Mouse (Mus musculus): ENCODE measurements at regions not wholly inside any gene's neighbourhood (a gene's known extent, or its start where the extent isn't known, plus 50 kb on each side); places are given as distances from the start of the nearest gene placed in this dataset.

DNA sequence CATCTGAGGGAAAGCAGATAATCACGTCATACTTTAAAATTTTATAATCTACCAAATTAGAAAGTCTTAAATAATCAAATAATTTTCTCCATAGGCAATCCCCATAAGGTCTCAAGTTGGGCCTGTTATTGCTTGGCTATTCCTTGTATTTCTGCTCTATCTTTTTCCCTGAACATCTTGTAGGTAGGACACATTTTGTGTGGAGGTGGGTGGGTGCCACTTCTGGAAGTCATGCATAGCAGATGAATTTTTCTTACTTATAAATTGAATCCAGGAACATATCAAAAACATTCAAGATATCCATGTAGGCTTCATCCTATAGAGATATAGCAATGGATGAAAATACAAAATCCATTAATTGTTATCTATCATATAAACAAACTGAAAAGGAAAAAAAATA is 1418.7 kb downstream of the Cdh11 start:
- DNase-seq = no peak

DNA sequence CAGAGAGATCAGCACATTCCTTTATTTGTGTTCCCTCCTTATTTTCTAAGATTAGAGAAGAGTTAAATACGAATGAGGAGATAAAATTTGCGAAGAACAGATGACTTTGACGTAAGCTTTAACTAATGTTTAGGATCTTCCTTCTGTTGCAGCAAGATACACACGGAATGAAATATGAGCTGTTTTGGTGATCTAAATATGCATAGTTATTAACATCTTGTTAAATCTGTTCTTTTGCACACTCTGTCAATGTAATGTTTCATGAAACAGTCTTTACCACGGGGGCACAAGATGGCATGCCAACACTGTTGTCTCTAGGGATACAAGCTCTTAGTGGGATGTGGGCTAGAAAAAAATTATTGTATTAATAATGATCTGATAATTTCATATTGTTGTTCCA is 1434.6 kb downstream of the Cdh11 start:
- DNase-seq = no peak

DNA sequence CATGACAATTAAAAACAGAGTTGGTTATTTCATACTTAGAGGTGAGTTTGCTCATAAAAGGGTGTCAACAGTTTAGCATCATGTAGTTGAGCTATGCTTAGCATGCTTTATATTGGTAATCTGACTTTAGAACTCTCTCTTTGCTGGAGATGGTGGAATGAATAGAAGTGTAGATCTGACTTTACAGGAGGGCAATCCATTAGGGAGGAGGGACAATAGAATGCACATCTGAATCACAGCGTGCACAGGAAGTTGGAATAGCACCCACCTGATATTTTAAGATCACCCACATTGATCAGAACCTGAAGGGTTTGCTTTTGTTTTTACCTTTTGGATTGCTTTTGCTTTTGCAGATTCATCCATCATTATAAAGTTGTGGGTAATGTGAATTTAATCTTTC is 1435.7 kb downstream of the Cdh11 start:
- no peak for DNase-seq

DNA sequence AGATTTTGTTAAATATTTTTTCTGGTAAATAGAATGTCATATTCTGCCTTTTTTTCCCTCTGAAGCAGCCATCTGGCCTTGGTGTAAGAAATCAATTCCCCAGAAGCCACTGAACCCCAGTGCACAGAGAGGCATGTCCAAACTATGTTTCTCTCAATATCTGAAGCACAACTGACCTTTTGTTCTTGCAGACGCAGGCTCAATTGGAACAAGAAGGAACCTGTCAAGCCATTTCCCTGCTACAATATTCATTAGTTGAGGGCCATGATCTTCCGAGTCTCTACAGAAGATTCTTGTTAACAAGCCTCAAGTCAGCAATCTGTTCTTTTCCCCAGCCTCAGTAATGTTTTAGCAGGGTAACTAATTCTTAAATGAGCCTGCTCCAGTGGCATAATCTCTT is 1456.2 kb downstream of the Cdh11 start:
- no peak for DNase-seq

GRCm38 (mm10) chr8:101328780-101329179 is 1456.7 kb downstream of the Cdh11 start:
- no peak for DNase-seq

DNA sequence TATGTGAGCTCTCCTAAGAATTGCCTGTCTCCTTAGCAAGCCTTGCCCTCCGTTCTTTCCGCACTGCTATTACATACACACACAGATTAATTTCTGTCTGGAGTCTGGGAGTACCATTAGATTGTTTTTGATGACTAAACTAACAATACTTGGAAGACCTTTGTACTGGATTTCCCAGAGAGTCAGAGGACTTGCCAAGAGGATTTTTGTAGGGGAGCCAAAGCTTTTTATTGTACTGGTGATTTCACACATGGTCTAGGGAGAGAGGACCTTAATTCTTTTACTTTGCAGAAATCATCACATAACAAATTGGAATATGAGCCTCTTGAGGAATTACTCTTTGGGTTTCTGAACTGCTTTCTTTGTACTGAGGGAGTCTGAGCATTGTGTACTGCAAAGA is 1486.9 kb downstream of the Cdh11 start:
- peak; percentile 7 for DNase-seq

DNA sequence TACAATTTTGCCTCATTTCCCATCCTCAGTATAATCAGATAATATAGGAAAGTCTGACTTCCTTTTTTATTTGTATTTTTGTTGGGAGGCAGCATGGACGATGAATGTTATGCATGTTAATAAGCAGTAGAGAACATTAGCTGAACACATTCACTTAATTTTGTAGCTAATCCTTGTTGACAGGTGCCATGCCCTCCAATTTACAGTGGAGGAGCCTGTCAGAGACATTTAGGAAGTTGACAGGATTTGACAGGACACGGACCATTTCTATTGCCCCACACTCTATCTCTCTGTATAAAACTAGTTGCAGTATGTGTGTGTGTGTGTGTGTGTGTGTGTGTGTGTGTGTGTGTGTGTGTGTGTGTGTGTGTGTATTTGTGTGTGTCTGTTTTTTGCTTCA is 1495.4 kb downstream of the Cdh11 start:
- DNase-seq = no peak

DNA sequence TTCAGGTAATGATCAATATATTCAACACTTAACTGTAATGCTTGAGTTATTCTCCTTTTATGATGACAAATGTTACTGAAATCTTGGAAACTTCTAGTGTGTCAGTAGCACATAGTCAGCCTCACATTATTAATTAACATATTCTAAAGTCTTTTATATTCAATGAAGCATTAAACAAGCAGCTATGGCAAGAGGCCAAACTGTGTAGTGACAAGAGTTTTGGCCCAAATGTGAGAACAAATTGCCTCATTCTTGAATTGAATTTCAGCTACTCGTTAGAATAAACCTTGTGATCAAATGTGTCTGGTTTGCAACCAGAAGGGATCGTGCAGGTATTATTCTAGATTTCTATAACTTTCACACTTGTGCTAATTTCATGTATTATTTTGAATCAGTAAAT is 1542.8 kb downstream of the Cdh11 start:
- DNase-seq = no peak

GRCm38 (mm10) chr8:101241854-101242253 is 1543.6 kb downstream of the Cdh11 start:
- no peak for DNase-seq

DNA sequence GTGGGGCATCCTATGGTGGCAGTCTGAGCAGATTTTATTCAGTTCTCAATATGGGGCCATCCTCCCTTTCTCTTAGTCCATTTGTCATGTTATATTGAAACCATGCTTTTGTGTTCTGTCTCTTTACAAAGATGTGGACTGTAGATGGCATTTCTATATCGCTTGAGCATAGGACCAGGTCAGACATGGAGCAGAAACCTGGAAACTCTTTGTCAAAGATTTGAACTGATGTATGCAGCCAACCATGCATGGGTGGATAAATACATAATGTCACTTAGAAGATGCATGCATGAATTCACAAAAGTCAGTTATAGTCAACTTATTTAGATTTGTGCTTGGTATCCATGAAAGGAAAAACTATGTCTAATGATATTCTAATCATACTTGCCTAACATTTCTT is 1587.5 kb downstream of the Cdh11 start:
- DNase-seq = no peak

DNA sequence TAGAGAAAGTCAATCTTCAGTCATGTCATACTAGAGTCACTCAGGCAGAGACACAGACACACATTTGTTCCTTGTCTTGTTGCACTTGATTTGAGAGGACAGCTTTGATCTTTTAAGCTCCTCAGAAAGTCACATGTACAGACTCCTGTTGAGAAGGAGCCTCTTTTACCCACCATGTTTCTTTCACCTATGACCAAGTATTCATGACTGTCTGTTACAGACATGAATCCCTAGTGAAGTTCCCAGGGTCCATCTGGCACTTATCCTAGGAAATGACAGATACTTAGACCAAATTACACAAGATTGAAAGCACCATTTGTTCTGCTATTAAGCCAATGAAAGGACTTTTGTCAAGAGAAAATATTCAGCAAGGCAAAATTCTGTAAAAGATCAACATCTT is 1588.7 kb downstream of the Cdh11 start:
- no peak for DNase-seq

GRCm38 (mm10) chr8:101188566-101188965 is 1596.9 kb downstream of the Cdh11 start:
- no peak for DNase-seq

GRCm38 (mm10) chr8:101154923-101155322 is 1630.5 kb downstream of the Cdh11 start:
- DNase-seq = no peak

Measured in adrenal gland, postnatal 10 days (tissue).